Mouse (Mus musculus): ENCODE data around the gene Krt12. TPM values are rescaled to one million over a fixed set of nuclear protein-coding genes. Genes with fewer than 3 reads are reported as not detected.
A peak's percentile ranks its signal among the peaks of the same experiment; 100 is the strongest.

The Krt12 gene
- polyA plus RNA-seq, 1 experiment from 2014 or later, result not detected

GRCm38 (mm10) chr11:99388661-99389060 is 33.4 kb downstream of the Krt12 start:
- no peak overlapping the region for H3K4me3 ChIP-seq (ENCODE audit: low read depth, low read length)
- H3K4me2 ChIP-seq (ENCODE audit: low read depth, low read length), result no peak overlapping the region
- ATAC-seq, result no peak
- no peaks in the 10 kb centered on the region for H3K36me3 ChIP-seq (replicated peaks; ENCODE audit: insufficient read depth, low read length)
- WGBS (ENCODE audit: insufficient replicate concordance), result 84% methylated on average over 18 of the region's 18 CpGs
- DNase-seq, result no peak
- no peaks in the 10 kb centered on the region for H3K4me1 ChIP-seq (ENCODE audit: insufficient read depth)
- 0 out of 2 replicates have a peak, but pooled peaks cover 4% of the 10 kb centered on the region for H3K27me3 ChIP-seq (ENCODE audit: insufficient read depth, low read length)
- TF ChIP-seq EP300 (IDR thresholded peaks at IDR 0.05; ENCODE audit: low read depth) (no peak), CTCF (IDR thresholded peaks at IDR 0.05; ENCODE audit: low read depth) (no peak)
- H3K9ac ChIP-seq (replicated peaks), result no peak overlapping the region
- H3K27ac ChIP-seq (ENCODE audit: low read depth), result no peak overlapping the region
- H3K9me3 ChIP-seq (ENCODE audit: low read length), result no peaks in the 10 kb centered on the region

GRCm38 (mm10) chr11:99385813-99386721 is 36.0 kb downstream of the Krt12 start:
- 5% methylated on average over 70 of the region's 71 CpGs for WGBS (ENCODE audit: insufficient replicate concordance)

GRCm38 (mm10) chr11:99379568-99379967 is 42.5 kb downstream of the Krt12 start:
- no peak overlapping the region for H3K27ac ChIP-seq (ENCODE audit: low read depth)
- WGBS (ENCODE audit: insufficient replicate concordance), result 9% methylated on average over 5 of the region's 5 CpGs
- no peak overlapping the region for H3K4me3 ChIP-seq (ENCODE audit: low read depth, low read length)
- TF ChIP-seq EP300 (IDR thresholded peaks at IDR 0.05; ENCODE audit: low read depth) (no peak), CTCF (IDR thresholded peaks at IDR 0.05; ENCODE audit: low read depth) (peak; percentile 90)
- H3K4me2 ChIP-seq (ENCODE audit: low read depth, low read length), result no peak overlapping the region
- H3K9ac ChIP-seq (replicated peaks), result no peak overlapping the region
- H3K27me3 ChIP-seq (ENCODE audit: insufficient read depth, low read length), result no peaks in the 10 kb centered on the region
- DNase-seq (peak; percentile 80), ATAC-seq (no peak)
- H3K4me1 ChIP-seq (ENCODE audit: insufficient read depth), result no peaks in the 10 kb centered on the region
- H3K36me3 ChIP-seq (replicated peaks; ENCODE audit: insufficient read depth, low read length), result no peaks in the 10 kb centered on the region
- no peaks in the 10 kb centered on the region for H3K9me3 ChIP-seq (ENCODE audit: low read length)

More at GRCm38 (mm10) chr11:99385813-99386721, 36.0 kb downstream of the Krt12 start:
- Histone ChIP-seq H3K9me3 (ENCODE audit: low read length) (no peaks in the 10 kb centered on the region), H3K27me3 (ENCODE audit: insufficient read depth, low read length) (0 out of 2 replicates have a peak, but pooled peaks cover 4% of the 10 kb centered on the region), H3K4me2 (ENCODE audit: low read depth, low read length) (peak overlapping the region; percentile 70), H3K27ac (ENCODE audit: low read depth) (peak overlapping the region; percentile 93), H3K4me3 (ENCODE audit: low read depth, low read length) (peak overlapping the region; percentile 60), H3K9ac (replicated peaks) (peak overlapping the region; percentile 66), H3K4me1 (ENCODE audit: insufficient read depth) (no peaks in the 10 kb centered on the region), H3K36me3 (replicated peaks; ENCODE audit: insufficient read depth, low read length) (no peaks in the 10 kb centered on the region)
- peak; percentile 87 for DNase-seq
- TF ChIP-seq CTCF (IDR thresholded peaks at IDR 0.05; ENCODE audit: low read depth) (no peak), EP300 (IDR thresholded peaks at IDR 0.05; ENCODE audit: low read depth) (peak; percentile 32; the same call in 1 of the 2 replicates)
- peak; percentile 95 for ATAC-seq

GRCm38 (mm10) chr11:99374803-99375202 is 47.3 kb downstream of the Krt12 start, which contains the start of gene Krt28:
Krt28 (minus strand) TSS chr11:99374903.
- H3K4me1 ChIP-seq (ENCODE audit: insufficient read depth), result no peaks in the 10 kb centered on the region
- 79% methylated on average over 13 of the region's 13 CpGs for WGBS (ENCODE audit: insufficient replicate concordance)
- no peak within 1 kb of the TSS for H3K4me3 ChIP-seq (ENCODE audit: low read depth, low read length)
- no peaks in the 10 kb centered on the region for H3K36me3 ChIP-seq (replicated peaks; ENCODE audit: insufficient read depth, low read length)
- H3K27ac ChIP-seq (ENCODE audit: low read depth), result no peak within 1 kb of the TSS
- TF ChIP-seq EP300 (IDR thresholded peaks at IDR 0.05; ENCODE audit: low read depth) (no peak), CTCF (IDR thresholded peaks at IDR 0.05; ENCODE audit: low read depth) (no peak)
- ATAC-seq, result no peak
- DNase-seq, result no peak
- H3K9ac ChIP-seq (replicated peaks), result no peak within 1 kb of the TSS
- H3K9me3 ChIP-seq (ENCODE audit: low read length), result no peaks in the 10 kb centered on the region
- no peaks in the 10 kb centered on the region for H3K27me3 ChIP-seq (ENCODE audit: insufficient read depth, low read length)
- H3K4me2 ChIP-seq (ENCODE audit: low read depth, low read length), result no peak within 1 kb of the TSS

GRCm38 (mm10) chr11:99369853-99370451 is 52.1 kb downstream of the Krt12 start:
- WGBS (ENCODE audit: insufficient replicate concordance), result 68% methylated on average over 8 of the region's 8 CpGs
- ATAC-seq (0 out of 2 replicates have a peak, but pooled peaks have one; percentile 13), DNase-seq (no peak)
- H3K4me2 ChIP-seq (ENCODE audit: low read depth, low read length), result no peak overlapping the region
- H3K27me3 ChIP-seq (ENCODE audit: insufficient read depth, low read length), result 0 out of 2 replicates have a peak, but pooled peaks cover under 1% of the 10 kb centered on the region
- H3K9ac ChIP-seq (replicated peaks), result no peak overlapping the region
- no peaks in the 10 kb centered on the region for H3K4me1 ChIP-seq (ENCODE audit: insufficient read depth)
- H3K36me3 ChIP-seq (replicated peaks; ENCODE audit: insufficient read depth, low read length), result no peaks in the 10 kb centered on the region
- no peak overlapping the region for H3K4me3 ChIP-seq (ENCODE audit: low read depth, low read length)
- H3K9me3 ChIP-seq (ENCODE audit: low read length), result no peaks in the 10 kb centered on the region
- H3K27ac ChIP-seq (ENCODE audit: low read depth), result no peak overlapping the region
- TF ChIP-seq CTCF (IDR thresholded peaks at IDR 0.05; ENCODE audit: low read depth), result no peak
- no peak for TF ChIP-seq EP300 (IDR thresholded peaks at IDR 0.05; ENCODE audit: low read depth)

GRCm38 (mm10) chr11:99369229-99369628 is 52.8 kb downstream of the Krt12 start:
- H3K4me1 ChIP-seq (ENCODE audit: insufficient read depth), result no peaks in the 10 kb centered on the region
- WGBS (ENCODE audit: insufficient replicate concordance), result 16% methylated on average over 3 of the region's 3 CpGs
- no peak overlapping the region for H3K9ac ChIP-seq (replicated peaks)
- TF ChIP-seq EP300 (IDR thresholded peaks at IDR 0.05; ENCODE audit: low read depth) (no peak), CTCF (IDR thresholded peaks at IDR 0.05; ENCODE audit: low read depth) (peak; percentile 53)
- ATAC-seq, result no peak
- no peaks in the 10 kb centered on the region for H3K36me3 ChIP-seq (replicated peaks; ENCODE audit: insufficient read depth, low read length)
- DNase-seq, result peak; percentile 24
- no peaks in the 10 kb centered on the region for H3K9me3 ChIP-seq (ENCODE audit: low read length)
- no peak overlapping the region for H3K27ac ChIP-seq (ENCODE audit: low read depth)
- H3K27me3 ChIP-seq (ENCODE audit: insufficient read depth, low read length), result 0 out of 2 replicates have a peak, but pooled peaks cover 2% of the 10 kb centered on the region
- no peak overlapping the region for H3K4me2 ChIP-seq (ENCODE audit: low read depth, low read length)
- no peak overlapping the region for H3K4me3 ChIP-seq (ENCODE audit: low read depth, low read length)

All from liver, postnatal 0 days (tissue).